Mouse (Mus musculus) midbrain, embryonic 15.5 days (tissue): ENCODE results near the gene Mc1r. TPM values are rescaled to one million over a fixed set of nuclear protein-coding genes. Genes with fewer than 3 reads are reported as not detected.

Experiments
- ATAC-seq: fragments of 200-750 bp; cut with Nextera tagmentation; replicated peaks from 2 replicates; pipeline ENCODE4 v1.8.0; 2017; ENCODE audit warnings: moderate TSS enrichment
- H3K27ac ChIP-seq: fragments of 300-500 bp; sonication (generic); 2 replicates; pipeline ENCODE4 v1.5.1; 2015; ENCODE audit warnings: mild to moderate bottlenecking, inconsistent platforms
- H3K27me3 ChIP-seq: fragments of 300-500 bp; sonication (generic); replicated peaks from 2 replicates; pipeline ENCODE4 v1.6.1; 2015; ENCODE audit warnings: inconsistent platforms
- H3K36me3 ChIP-seq: fragments of 300-500 bp; sonication (generic); replicated peaks from 2 replicates; pipeline ENCODE4 v1.6.1; 2015; ENCODE audit warnings: inconsistent platforms
- H3K4me1 ChIP-seq: fragments of 300-500 bp; sonication (generic); 2 replicates; pipeline ENCODE4 v1.6.1; 2015; ENCODE audit warnings: inconsistent platforms
- H3K4me2 ChIP-seq: fragments of 300-500 bp; sonication (generic); 2 replicates; pipeline ENCODE4 v1.6.1; 2015; ENCODE audit warnings: inconsistent platforms, mild to moderate bottlenecking, moderate library complexity
- H3K4me3 ChIP-seq: fragments of 300-500 bp; sonication (generic); 2 replicates; pipeline ENCODE4 v1.5.1; 2015; ENCODE audit warnings: mild to moderate bottlenecking, inconsistent platforms
- H3K9ac ChIP-seq: fragments of 300-500 bp; sonication (generic); 2 replicates; pipeline ENCODE4 v1.6.1; 2015; ENCODE audit warnings: mild to moderate bottlenecking, inconsistent platforms
- H3K9me3 ChIP-seq: fragments of 300-500 bp; sonication (generic); 2 replicates; pipeline ENCODE4 v1.6.1; 2016; ENCODE audit warnings: inconsistent platforms
- WGBS: fragments of 180-500 bp; shearing (Covaris S2); methylation state at CpG from one replicate; pipeline ENCODE4 v1.1.7; 2015; ENCODE audit warnings: mixed read lengths; 5-methylcytosine and 5-hydroxymethylcytosine counted together
- polyA plus RNA-seq: library from polyadenylated mRNA; unstranded; fragments of >200 nt; fragmentation: Nextera tagmentation; extraction: Ambion mirVana; gene quantifications from 2 replicates; pipeline ENCODE4 v1.2.1, GENCODE M21; 2015

Mc1r gene
- polyA plus RNA-seq, 1 experiment from 2014 or later = 0.10 TPM

DNA sequence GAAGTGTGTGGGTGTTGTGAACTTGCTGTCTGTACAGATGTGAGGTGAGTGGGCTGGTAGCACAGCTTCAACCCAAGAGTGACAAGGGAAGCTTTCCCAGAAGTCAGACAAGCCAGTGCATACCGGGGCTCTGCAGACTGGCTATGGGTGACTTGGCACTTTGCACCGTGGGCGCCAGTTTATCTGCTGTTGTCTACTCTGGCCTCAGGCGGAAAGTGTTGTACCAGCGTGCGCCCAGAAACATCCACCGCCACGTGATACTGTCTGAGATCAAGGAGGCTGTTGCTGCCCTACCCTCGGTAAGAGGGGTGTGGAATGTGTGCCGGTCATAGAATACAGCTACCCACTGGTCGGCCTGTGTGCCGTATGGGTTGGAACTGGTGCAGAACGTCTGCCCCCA, 8.6 kb upstream of the Mc1r start:
- WGBS = 95% methylated on average over 13 of the region's 13 CpGs
- no peak for ATAC-seq

DNA sequence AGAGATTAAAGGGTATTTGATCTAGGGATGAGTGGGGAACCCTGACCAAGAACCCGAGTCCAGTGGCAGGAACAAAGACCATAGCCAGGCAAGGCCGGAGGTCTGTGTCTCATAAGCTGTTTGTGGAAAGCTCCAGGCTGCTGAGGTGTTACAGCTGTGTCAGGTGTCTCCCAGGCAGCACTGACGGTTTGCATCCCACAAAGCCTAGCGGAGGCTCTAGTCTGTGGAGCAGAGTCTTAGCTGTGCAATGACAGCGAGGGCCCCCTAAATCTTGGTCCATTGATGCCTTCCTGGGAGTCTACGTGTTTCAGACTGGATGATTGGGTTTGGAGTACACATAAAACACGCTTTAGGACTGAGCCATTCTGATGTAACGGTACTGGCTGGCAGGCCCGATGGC, 5.0 kb upstream of the Mc1r start:
- no peak overlapping the region for H3K4me3 ChIP-seq
- H3K9ac ChIP-seq = no peak overlapping the region
- no peak overlapping the region for H3K4me2 ChIP-seq
- ATAC-seq = no peak
- 91% methylated on average over 9 of the region's 9 CpGs for WGBS
- no peaks in the 10 kb centered on the region for H3K27me3 ChIP-seq
- H3K9me3 ChIP-seq = no peaks in the 10 kb centered on the region
- H3K4me1 ChIP-seq = peaks cover 6% of the 10 kb centered on the region; the same call in 1 of the 2 replicates
- H3K27ac ChIP-seq = no peak overlapping the region
- H3K36me3 ChIP-seq = peaks cover 55% of the 10 kb centered on the region

More for the DNA sequence above, 8.6 kb upstream of the Mc1r start:
- Histone ChIP-seq H3K4me3 (no peak overlapping the region), H3K4me2 (no peak overlapping the region), H3K4me1 (no peaks in the 10 kb centered on the region), H3K27me3 (no peaks in the 10 kb centered on the region), H3K27ac (no peak overlapping the region), H3K9ac (no peak overlapping the region), H3K9me3 (no peaks in the 10 kb centered on the region), H3K36me3 (peaks cover 87% of the 10 kb centered on the region)

DNA sequence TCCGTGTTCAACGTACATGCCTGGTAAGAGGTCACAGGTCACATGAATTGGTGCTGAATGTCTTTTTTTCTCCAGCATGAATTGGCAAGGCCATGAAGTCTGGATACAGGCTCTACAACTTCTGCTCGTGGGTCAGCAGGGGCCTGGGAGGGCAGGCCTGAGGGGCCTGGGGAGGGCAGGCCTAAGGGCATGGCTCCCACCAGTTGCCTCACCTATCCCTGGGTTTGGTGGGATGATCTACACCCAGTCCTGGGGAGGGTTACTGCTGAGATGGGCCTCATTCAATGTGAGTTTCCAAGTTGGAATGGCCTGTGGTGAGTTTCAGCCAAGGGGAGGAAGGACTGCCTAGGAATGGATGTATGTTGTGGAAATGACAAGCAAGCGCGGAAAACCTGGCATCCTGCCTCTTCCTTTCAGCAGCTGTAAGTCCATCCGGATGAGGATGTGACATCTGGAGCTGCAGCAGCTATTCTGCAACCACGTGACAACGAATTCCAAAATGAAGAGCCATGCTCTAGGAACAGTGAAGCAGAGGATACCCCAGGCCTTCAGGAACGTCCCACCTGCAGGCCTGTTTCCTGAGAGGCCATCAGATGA, 4.1 kb upstream of the Mc1r start:
- peaks cover 10% of the 10 kb centered on the region; the same call in 1 of the 2 replicates for H3K4me1 ChIP-seq
- peaks cover 47% of the 10 kb centered on the region for H3K36me3 ChIP-seq
- H3K27ac ChIP-seq = no peak overlapping the region
- no peaks in the 10 kb centered on the region for H3K9me3 ChIP-seq
- no peak overlapping the region for H3K9ac ChIP-seq
- H3K27me3 ChIP-seq = no peaks in the 10 kb centered on the region
- WGBS = 96% methylated on average over 9 of the region's 9 CpGs
- no peak overlapping the region for H3K4me3 ChIP-seq
- H3K4me2 ChIP-seq = no peak overlapping the region
- no peak for ATAC-seq

DNA sequence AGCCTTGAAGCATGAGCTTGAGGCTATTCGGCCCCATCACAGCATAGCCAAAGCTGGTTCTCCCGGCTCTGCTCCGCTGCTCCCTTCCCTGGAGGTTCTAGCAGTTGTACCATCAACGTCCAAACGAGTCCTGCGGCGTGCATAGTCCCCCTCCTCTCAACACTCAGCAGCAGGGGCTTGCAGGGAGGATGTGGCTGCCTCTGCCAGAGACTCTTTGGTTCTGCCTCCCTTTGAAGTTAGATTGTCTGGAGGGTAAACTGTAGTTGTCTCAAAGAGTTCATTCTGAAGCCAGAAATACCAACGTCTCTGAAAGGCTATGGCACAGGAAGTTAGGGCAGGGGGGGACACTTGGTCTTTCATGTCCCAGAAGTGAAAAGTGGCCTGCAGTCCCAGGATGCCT, 2.4 kb upstream of the Mc1r start:
- Histone ChIP-seq H3K36me3 (peaks cover 31% of the 10 kb centered on the region), H3K4me1 (peaks cover 17% of the 10 kb centered on the region), H3K4me2 (no peak overlapping the region), H3K9ac (no peak overlapping the region), H3K4me3 (no peak overlapping the region), H3K27me3 (no peaks in the 10 kb centered on the region), H3K9me3 (no peaks in the 10 kb centered on the region), H3K27ac (peak overlapping the region; percentile 17; the same call in 1 of the 2 replicates)
- 37% methylated on average over 8 of the region's 8 CpGs for WGBS
- no peak for ATAC-seq

DNA sequence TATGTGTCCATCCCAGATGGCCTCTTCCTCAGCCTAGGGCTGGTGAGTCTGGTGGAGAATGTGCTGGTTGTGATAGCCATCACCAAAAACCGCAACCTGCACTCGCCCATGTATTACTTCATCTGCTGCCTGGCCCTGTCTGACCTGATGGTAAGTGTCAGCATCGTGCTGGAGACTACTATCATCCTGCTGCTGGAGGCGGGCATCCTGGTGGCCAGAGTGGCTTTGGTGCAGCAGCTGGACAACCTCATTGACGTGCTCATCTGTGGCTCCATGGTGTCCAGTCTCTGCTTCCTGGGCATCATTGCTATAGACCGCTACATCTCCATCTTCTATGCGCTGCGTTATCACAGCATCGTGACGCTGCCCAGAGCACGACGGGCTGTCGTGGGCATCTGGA, 705 bp downstream of the Mc1r start:
- 93% methylated on average over 13 of the region's 13 CpGs for WGBS
- no peaks in the 10 kb centered on the region for H3K27me3 ChIP-seq
- no peak overlapping the region for H3K4me2 ChIP-seq
- no peak overlapping the region for H3K27ac ChIP-seq
- no peak for ATAC-seq
- H3K4me1 ChIP-seq = peaks cover 27% of the 10 kb centered on the region
- H3K9me3 ChIP-seq = no peaks in the 10 kb centered on the region
- peaks cover 3% of the 10 kb centered on the region for H3K36me3 ChIP-seq
- no peak overlapping the region for H3K4me3 ChIP-seq
- H3K9ac ChIP-seq = no peak overlapping the region

DNA sequence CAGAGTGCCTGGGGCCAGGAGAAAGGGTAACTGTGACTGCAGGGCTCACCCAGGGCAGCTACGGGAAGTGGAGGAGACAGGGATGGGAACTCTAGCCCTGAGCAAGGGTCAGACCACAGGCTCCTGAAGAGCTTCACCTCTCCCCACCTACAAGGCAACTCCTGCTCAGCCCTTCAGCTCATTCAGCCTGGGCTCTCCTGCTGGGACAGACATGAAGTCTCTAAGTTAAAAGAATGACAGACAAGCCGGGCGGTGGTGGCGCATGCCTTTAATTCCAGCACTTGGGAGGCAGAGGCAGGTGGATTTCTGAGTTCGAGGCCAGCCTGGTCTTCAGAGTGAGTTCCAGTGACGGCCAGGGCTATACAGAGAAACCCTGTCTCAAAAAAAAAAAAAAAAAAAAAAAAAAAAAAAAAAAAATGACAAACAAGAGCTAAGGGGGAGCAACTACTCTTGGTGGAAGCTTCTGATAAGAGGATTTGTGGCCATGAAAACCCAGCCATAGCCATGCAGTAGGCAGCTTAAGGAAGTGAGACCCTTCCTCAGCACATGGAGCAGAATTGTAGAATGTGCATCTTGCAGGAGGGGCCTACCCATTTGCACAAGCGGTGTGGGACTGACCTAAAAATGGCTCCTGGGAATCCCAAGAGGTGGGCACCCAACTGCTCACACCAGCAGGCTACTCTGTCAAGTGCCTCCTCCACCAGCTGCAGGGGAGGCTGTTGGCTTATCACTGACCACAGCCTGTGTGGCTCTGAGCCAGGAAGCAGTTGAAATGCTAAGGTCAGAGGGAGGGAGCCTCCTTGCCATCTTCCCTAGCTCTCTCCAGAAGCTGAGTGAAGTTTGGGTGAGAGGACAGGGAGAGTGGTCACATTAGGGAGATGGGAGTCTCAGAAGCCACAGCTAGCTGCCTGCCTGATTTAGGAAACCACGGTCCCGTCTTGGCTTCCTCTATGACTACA, 2.0 kb downstream of the Mc1r start:
- H3K9ac ChIP-seq = peak overlapping the region; percentile 94; the same call in 1 of the 2 replicates
- WGBS = 76% methylated on average over 9 of the region's 9 CpGs
- peak overlapping the region; percentile 98 for H3K27ac ChIP-seq
- H3K36me3 ChIP-seq = no peaks in the 10 kb centered on the region
- no peaks in the 10 kb centered on the region for H3K9me3 ChIP-seq
- H3K4me2 ChIP-seq = peak overlapping the region; percentile 95
- no peak for ATAC-seq
- peaks cover 30% of the 10 kb centered on the region for H3K4me1 ChIP-seq
- no peaks in the 10 kb centered on the region for H3K27me3 ChIP-seq
- H3K4me3 ChIP-seq = peak overlapping the region; percentile 74; the same call in 1 of the 2 replicates

DNA sequence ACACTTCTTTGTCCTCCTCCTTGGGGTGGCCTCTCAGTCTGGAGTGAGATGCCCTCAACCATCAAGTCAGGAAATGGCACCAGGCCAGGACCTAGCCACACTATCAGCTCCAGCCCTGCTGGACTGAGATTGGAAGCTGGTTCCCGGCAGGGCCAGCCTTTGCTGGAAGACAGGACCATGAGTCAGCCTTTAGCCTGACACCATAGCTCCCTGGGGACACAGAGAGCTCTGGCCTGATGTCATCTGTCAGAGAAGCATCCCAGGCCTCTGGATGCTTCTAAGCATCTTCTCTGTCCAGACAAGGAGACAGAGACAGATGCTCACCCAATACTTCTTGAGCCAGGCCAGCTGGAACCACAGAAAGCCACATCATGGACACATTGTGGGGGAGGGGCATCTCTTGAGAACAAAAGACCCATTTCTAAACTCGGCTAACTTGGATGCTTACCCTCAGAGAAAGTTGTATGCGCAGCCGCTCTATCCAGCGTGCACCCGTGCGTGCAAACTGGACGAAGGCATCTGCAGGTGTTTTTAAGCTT, 3.2 kb downstream of the Mc1r start:
- Histone ChIP-seq H3K4me1 (peaks cover 34% of the 10 kb centered on the region), H3K36me3 (no peaks in the 10 kb centered on the region), H3K27ac (peak overlapping the region; percentile 98), H3K4me2 (peak overlapping the region; percentile 95), H3K9ac (peak overlapping the region; percentile 94), H3K4me3 (peak overlapping the region; percentile 74), H3K9me3 (no peaks in the 10 kb centered on the region), H3K27me3 (no peaks in the 10 kb centered on the region)
- 8% methylated on average over 8 of the region's 8 CpGs for WGBS
- no peak for ATAC-seq

DNA sequence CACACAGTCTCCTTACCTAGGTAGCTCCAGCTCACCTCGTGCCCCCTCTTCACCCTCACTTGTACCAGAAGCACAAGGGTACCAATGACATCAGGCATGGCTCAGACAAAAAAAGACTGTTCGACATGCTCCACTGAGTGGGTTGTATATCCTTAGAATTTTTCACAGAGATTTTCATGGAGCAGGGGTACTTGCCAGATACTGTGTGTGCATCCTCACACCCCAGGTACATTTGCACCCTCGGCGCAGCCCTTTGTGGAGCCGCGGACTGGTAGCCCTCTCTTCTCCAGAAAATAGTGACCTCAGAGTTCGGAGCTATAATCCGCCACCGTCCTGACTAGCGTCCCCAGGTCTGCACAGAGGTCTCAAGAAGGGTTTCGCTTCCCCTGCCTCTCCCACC, 3.9 kb downstream of the Mc1r start:
- Histone ChIP-seq H3K4me2 (peak overlapping the region; percentile 95), H3K27ac (peak overlapping the region; percentile 98), H3K9me3 (no peaks in the 10 kb centered on the region), H3K4me3 (peak overlapping the region; percentile 74), H3K27me3 (no peaks in the 10 kb centered on the region), H3K4me1 (peaks cover 37% of the 10 kb centered on the region), H3K9ac (peak overlapping the region; percentile 94), H3K36me3 (no peaks in the 10 kb centered on the region)
- peak; percentile 10 for ATAC-seq
- WGBS = 3% methylated on average over 11 of the region's 11 CpGs

DNA sequence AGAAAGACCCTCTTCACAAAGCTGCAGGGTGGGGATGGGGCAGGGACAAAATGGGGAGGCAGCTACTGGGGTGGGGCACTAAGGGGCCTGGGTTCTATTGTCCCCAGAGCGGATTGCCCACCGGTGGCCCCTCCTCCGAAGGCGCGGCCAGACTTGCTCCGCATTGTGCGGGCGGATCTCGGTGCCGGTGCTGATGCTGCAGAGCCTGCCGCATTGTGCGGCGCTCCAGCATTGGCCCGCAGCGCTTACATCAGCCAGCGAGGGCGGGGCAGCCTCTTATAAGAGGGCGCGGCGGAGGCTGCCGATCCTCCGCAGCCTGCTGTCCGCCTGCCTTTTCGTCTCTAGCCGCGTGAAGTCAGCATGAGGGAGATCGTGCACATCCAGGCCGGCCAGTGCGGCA, 4.3 kb downstream of the Mc1r start, which contains the start of gene Tubb3:
Tubb3 (plus strand) TSS at position 179 of the 400 bp plus-strand sequence.
- H3K9ac ChIP-seq = peak within 1 kb of the TSS; percentile 94
- no peaks in the 10 kb centered on the region for H3K36me3 ChIP-seq
- ATAC-seq = peak; percentile 94
- H3K9me3 ChIP-seq = no peaks in the 10 kb centered on the region
- H3K4me3 ChIP-seq = peak within 1 kb of the TSS; percentile 74
- H3K27me3 ChIP-seq = no peaks in the 10 kb centered on the region
- WGBS = under 1% methylated on average over 29 of the region's 29 CpGs
- peak within 1 kb of the TSS; percentile 98 for H3K27ac ChIP-seq
- peak within 1 kb of the TSS; percentile 95 for H3K4me2 ChIP-seq
- H3K4me1 ChIP-seq = peaks cover 38% of the 10 kb centered on the region

DNA sequence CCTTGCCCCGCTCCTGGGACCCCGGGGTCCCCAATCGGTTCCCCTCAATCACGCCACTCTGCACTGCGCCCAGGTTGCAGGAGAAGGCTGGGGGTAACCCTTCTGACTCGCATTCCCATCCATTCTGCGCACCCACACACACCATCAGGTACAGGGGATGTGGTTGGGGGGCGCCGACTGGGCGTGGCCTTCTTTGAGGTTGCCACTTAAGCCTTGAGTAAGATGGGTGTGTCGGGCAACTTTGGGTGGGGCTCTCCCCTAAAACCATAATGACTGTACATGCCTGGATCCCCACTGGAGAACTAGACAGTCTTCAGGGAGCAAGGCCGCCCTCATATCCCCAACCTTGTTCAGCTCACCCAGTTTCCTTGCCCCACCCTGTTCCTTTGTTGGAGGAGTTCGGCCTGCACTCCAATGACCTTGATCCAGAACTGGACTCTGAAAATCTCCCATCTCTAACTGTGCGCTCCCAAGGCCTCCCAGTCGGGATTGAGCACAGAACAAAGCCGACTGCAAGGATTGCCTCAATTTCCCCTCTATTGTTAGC, 4.9 kb downstream of the Mc1r start:
- no peaks in the 10 kb centered on the region for H3K27me3 ChIP-seq
- no peaks in the 10 kb centered on the region for H3K36me3 ChIP-seq
- H3K9me3 ChIP-seq = no peaks in the 10 kb centered on the region
- WGBS = 2% methylated on average over 16 of the region's 16 CpGs
- peaks cover 38% of the 10 kb centered on the region for H3K4me1 ChIP-seq
- H3K27ac ChIP-seq = peak overlapping the region; percentile 98
- peak overlapping the region; percentile 74 for H3K4me3 ChIP-seq
- peak overlapping the region; percentile 95 for H3K4me2 ChIP-seq
- peak; percentile 41 for ATAC-seq
- H3K9ac ChIP-seq = peak overlapping the region; percentile 94

DNA sequence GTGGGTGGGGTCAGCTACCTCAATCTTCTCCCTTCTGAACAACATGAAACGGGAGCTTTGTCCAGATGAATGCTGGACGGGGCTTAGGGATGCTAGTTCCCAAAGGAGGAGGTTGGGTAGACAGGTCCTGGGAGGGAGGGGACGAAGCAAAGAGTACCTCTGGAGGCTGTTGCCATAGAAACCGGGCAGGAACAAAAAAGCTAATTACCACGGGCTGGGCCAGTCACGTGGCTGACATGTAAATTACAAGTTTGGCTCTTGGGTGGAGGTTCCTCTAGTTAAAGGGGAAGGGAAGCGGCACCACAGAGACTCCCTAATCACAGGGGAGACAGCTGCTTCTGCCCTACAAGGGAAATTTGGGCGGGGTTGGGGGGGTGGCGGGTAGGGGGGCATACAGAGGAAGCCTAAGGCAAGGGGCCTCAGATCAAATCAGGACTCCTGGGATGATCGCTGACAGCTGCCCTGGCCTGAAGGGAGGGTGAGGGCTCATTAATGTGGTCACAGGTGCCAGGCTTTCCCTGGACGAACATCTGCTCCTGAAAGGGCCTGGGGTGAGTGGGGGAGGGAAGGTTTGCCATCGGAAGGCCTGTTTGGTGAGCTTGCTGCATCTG, 5.8 kb downstream of the Mc1r start:
- Histone ChIP-seq H3K4me2 (peak overlapping the region; percentile 95), H3K27ac (peak overlapping the region; percentile 98), H3K9ac (peak overlapping the region; percentile 94), H3K4me3 (peak overlapping the region; percentile 74), H3K4me1 (peaks cover 41% of the 10 kb centered on the region), H3K27me3 (no peaks in the 10 kb centered on the region), H3K9me3 (no peaks in the 10 kb centered on the region), H3K36me3 (0 out of 2 replicates have a peak, but pooled peaks cover under 1% of the 10 kb centered on the region)
- no peak; the same call in 1 of the 2 replicates for ATAC-seq
- under 1% methylated on average over 12 of the region's 12 CpGs for WGBS
